Mouse (Mus musculus): ENCODE measurements around the gene Hsh2d. TPM values are rescaled to one million over a fixed set of nuclear protein-coding genes. Genes with fewer than 3 reads are reported as not detected.

Hsh2d gene
- total RNA-seq (2021): not detected
- long read RNA-seq, experiment 1: 0 reads
- long read RNA-seq, experiment 2, partial matches to known transcripts: 0 of 2 reads
- long read RNA-seq, experiment 2, other reads (novel, unspliced or antisense): 2 of 2 reads

DNA sequence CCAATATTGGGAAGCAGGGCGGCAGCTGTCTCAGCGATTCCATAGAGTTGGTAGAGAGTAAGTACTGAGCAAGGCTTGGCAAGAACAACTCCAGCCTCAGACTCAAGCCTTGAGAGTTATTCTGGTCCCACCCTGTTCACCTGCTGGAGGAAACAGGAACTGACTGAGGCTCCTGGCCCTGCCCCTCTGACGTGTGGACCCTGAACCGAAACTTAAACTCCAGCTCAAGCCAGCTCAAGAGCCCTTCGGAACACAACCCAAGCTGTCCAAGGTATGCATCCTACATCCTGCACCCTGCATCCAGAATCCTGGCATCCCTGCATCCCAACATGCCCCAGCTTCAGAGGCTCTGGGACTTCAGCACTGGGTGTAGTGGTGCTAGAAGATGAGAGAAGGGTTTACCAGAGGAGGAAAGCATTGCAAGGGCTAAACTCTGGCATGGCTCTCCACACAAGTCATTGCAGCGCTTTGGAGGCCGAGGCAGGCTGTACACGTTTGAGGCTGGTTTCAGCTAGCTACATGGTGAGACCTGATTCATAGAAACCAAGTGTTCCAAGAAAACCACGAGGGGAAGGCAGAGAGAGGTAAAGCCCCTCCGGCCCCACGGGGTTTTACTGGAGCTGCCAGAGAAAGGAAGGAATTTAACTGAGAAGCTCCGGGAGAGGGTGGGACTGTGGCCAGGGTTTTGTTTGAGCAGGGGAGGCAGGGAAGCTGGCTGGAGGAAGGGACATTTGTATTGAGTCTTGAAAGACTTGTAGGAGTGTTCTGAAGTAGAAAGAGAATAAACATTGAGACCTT is at the start of gene Hsh2d:
Gene Hsh2d, plus strand, starts transcription at position 222 of the 798 bp plus-strand sequence.
- DNase-seq (ENCODE audit: low spot score in 2 of 2): no peak

DNA sequence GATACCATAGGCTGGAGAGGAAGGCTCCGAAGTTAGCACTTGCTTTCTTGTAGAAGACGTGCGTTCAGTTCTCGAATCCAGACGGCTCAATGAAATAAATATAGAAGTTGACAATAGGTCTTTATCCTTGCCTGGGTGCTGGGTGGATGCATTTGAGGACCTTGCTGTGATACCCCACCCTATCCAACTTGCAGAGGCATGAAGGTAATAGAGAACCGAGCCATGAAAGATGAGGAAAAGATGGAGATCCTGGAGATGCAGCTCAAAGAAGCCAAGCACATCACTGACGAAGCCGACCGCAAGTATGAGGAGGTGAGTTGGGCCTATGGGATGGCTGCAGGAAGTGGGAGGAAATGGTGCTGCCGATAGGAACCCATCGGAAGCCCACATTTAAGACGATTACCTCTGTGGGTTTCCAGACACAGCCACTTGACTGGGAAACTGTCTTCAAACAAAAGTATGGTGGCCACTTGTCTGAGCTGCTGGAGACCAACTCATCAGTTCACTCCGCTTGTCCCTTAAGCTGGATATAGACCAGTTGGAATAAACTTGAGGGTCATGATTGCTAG is 46.1 kb upstream of the Hsh2d start:
- no peak for DNase-seq (ENCODE audit: low spot score in 2 of 2)

- DNase-seq (ENCODE audit: low spot score in 2 of 2): no peak
Observed at GRCm38 (mm10) chr8:72144345-72144975, 45.0 kb upstream of the Hsh2d start.

GRCm38 (mm10) chr8:72145511-72145910 is 43.9 kb upstream of the Hsh2d start:
- DNase-seq (ENCODE audit: low spot score in 2 of 2): no peak

GRCm38 (mm10) chr8:72146056-72146455 is 43.4 kb upstream of the Hsh2d start:
- DNase-seq (ENCODE audit: low spot score in 2 of 2): no peak

GRCm38 (mm10) chr8:72146556-72146955 is 42.9 kb upstream of the Hsh2d start:
- no peak for DNase-seq (ENCODE audit: low spot score in 2 of 2)

DNA sequence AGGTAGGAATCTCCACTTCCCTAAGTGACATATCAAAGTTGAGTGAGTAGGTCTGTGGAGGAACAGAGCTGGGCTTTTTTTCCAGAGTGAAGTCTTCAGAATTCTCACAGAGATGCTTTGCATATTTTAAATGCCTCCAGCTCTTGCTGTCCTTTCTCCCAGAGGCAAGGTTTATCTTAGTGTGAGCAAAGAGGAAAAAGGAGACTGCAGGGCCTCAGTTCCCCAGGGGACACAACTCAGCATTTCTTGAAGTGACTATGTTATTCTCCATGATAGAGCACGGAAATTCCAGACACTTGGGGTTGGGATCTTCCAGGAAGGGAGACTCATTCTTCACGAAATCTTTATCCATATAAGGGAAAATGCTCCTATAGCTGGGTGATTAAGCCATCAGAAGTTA is 42.2 kb upstream of the Hsh2d start:
- no peak for DNase-seq (ENCODE audit: low spot score in 2 of 2)

- DNase-seq (ENCODE audit: low spot score in 2 of 2): no peak
Observed at GRCm38 (mm10) chr8:72149056-72149455, 40.4 kb upstream of the Hsh2d start.

GRCm38 (mm10) chr8:72151418-72152078 is 37.9 kb upstream of the Hsh2d start:
- DNase-seq (ENCODE audit: low spot score in 2 of 2): no peak

- DNase-seq (ENCODE audit: low spot score in 2 of 2): no peak
Observed at GRCm38 (mm10) chr8:72153382-72153781, 36.1 kb upstream of the Hsh2d start.

GRCm38 (mm10) chr8:72158096-72158495 is 31.3 kb upstream of the Hsh2d start:
- no peak for DNase-seq (ENCODE audit: low spot score in 2 of 2)

GRCm38 (mm10) chr8:72158726-72159125 is 30.7 kb upstream of the Hsh2d start:
- no peak for DNase-seq (ENCODE audit: low spot score in 2 of 2)

- DNase-seq (ENCODE audit: low spot score in 2 of 2): no peak
Observed at GRCm38 (mm10) chr8:72160007-72160406, 29.4 kb upstream of the Hsh2d start.

DNA sequence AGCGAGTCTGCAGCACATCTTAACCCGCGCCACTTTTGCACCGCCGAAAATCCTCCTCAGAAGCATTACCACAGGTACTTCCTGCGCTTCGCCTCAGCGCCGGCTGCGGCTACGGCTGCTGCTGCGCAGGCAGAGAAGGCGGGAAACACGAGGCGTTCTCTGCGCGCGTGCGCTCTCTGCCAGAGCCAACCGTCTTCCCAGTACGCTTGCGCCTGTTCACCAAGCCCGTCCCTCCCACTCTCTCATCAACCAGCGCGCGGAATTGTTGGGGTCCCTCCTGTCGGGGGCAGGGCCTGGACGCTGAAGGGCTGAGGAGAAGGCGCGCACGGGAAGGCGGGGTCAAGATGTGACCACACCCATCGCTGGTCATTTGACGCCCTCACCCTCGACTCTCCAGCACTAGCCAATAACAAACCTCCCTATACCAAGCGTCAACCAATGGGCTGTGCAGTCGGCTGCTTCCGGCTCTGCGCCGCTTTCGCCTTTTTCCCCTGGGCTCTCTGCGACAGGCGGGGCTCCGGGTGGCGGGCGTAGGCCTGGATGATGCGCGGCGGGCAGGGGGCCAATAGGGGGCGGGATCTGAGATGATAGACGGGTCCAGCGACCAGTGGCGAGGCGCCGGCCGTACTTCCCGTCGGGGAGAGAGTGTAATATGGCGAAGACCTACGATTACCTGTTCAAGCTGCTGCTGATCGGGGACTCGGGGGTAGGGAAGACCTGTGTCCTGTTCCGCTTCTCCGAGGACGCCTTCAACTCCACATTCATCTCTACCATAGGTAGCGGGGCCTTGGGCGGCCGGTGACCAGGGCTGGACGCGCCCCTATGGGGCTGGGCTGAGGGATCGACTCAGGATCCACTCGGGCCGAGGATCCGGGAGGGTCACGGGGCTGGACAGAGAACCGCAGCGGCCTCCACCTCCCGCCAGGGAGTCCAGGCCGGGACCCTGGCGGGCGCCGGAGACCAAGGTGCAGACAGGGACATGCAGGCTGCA is 28.4 kb upstream of the Hsh2d start, which contains the start of gene Rab8a:
Gene Rab8a, plus strand, starts transcription at position 494 of the 991 bp plus-strand sequence.
- peak; percentile 99 to 100 for DNase-seq (ENCODE audit: low spot score in 2 of 2)

- DNase-seq (ENCODE audit: low spot score in 2 of 2): no peak
Observed at GRCm38 (mm10) chr8:72162821-72163220, 26.6 kb upstream of the Hsh2d start.

GRCm38 (mm10) chr8:72169098-72169668 is 20.3 kb upstream of the Hsh2d start:
- DNase-seq (ENCODE audit: low spot score in 2 of 2): no peak

- DNase-seq (ENCODE audit: low spot score in 2 of 2): no peak
Observed at GRCm38 (mm10) chr8:72169681-72170249, 19.7 kb upstream of the Hsh2d start.

DNA sequence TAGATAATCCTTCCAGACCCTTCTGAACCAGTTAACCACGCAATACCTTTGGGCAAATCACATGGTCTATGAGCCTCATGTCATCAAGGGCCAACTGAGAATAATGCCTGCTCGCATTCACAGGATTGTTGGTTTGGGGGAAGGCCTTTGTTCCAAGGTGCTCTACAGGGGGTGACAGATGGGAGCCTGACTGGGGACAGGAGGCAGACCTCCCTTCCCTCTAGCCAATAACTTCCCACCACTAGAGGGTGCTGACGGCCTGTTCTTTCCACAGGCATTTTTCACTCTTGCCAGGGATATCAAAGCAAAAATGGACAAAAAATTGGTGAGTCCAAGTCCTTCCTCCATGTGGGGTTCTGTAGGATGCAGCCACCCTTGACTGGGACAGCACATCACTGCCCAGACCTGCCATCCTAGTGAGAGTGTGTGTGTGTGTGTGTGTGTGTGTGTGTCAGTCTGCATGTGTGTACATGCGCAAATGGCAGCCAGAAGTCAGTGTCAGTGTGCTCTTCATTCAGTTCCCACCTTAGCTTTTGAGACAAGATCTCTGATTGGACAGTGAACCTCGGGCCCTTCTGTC is 12.0 kb upstream of the Hsh2d start:
- peak; percentile 20 to 46 for DNase-seq (ENCODE audit: low spot score in 2 of 2)

- no peak for DNase-seq (ENCODE audit: low spot score in 2 of 2)
Observed at GRCm38 (mm10) chr8:72183554-72184202, 5.8 kb upstream of the Hsh2d start.

Data from adrenal gland, postnatal 4 days (tissue).